9 mouse cellular contexts compared by ENCODE assay signal in genomic region chr5:123444069-123444468, GRCm38 (mm10). TPM values are rescaled to one million over a fixed set of nuclear protein-coding genes. Genes with fewer than 3 reads are reported as not detected.
DNase-seq lines count a peak whose midpoint lies in the region; ATAC-seq and TF ChIP-seq lines count a peak whose summit lies in the region.
"Had no signal": no experiment of that assay in that cellular context is flagged by ENCODE, and none has a peak within 500 bp of the region (broad histone marks: within the 10 kb centered on the region; RNA-seq: fewer than 3 reads in every experiment).

No protein-coding gene starts in this region.

- no peak for TF ChIP-seq POLR2A in ES-Bruce4 (IDR thresholded peaks at IDR 0.05; ENCODE audit: insufficient read depth, low read length)

- TF ChIP-seq CTCF in ES-Bruce4 (IDR thresholded peaks at IDR 0.05; ENCODE audit: low read depth, low read length) = peak; percentile 84
- peak; percentile 92 for TF ChIP-seq CTCF in kidney, postnatal 0 days (IDR thresholded peaks at IDR 0.05; ENCODE audit: low read depth)

- no peaks in the 10 kb centered on the region for H3K36me3 ChIP-seq in ES-Bruce4 (ENCODE audit: control insufficient read depth, insufficient read depth, low read length, poor library complexity, severe bottlenecking)
- H3K36me3 ChIP-seq in kidney, postnatal 0 days (ENCODE audit: insufficient read depth, low read length) = peaks cover 52% of the 10 kb centered on the region
- H3K36me3 ChIP-seq in liver, embryonic 13.5 days = peaks cover 29% of the 10 kb centered on the region

- peak; percentile 53 for DNase-seq in A20 (ENCODE audit: low read depth, low spot score)
- DNase-seq in c-Kit-positive CD71-positive TER-119-positive erythroid progenitor cells, embryonic 14.5 days (ENCODE audit: low spot score) = peak; percentile 55
- DNase-seq in frontal cortex, adult 2 months (ENCODE audit: extremely low spot score in 1 of 2, low spot score in 1 of 2) = peak; percentile 28 to 87
- peak; percentile 78 for DNase-seq in kidney, postnatal 0 days (ENCODE audit: low spot score)
- peak; percentile 35 for DNase-seq in liver, embryonic 13.5 days
- peak; percentile 72 for DNase-seq in right cerebral cortex, adult 18-20 months

- ATAC-seq in kidney, postnatal 0 days (replicated peaks; ENCODE audit: low FRiP score, low read depth) = no peak
- no peak for ATAC-seq in liver, embryonic 13.5 days (ENCODE audit: low read depth)
- ATAC-seq in activated CD4-positive, CD25-positive, alpha-beta regulatory T cell, adult 4 months = no peak

- H3K4me2 ChIP-seq in kidney, postnatal 0 days (ENCODE audit: low read length) = no peak overlapping the region
- no peak overlapping the region for H3K4me2 ChIP-seq in liver, embryonic 13.5 days
- H3K4me2 ChIP-seq: liver, embryonic 15.5 days had no signal

- H3K27me3 ChIP-seq in ES-Bruce4 (ENCODE audit: control insufficient read depth, insufficient read depth, low read length, poor library complexity, severe bottlenecking) = no peaks in the 10 kb centered on the region
- H3K27me3 ChIP-seq in kidney, postnatal 0 days (ENCODE audit: insufficient read depth, low read length) = no peaks in the 10 kb centered on the region
- H3K27me3 ChIP-seq in liver, embryonic 13.5 days = no peaks in the 10 kb centered on the region
- H3K27me3 ChIP-seq: liver, embryonic 15.5 days had no signal

- no peaks in the 10 kb centered on the region for H3K9me3 ChIP-seq in ES-Bruce4 (replicated peaks; ENCODE audit: control insufficient read depth, insufficient read depth, low read length, poor library complexity, severe bottlenecking)
- H3K9me3 ChIP-seq in kidney, postnatal 0 days (replicated peaks; ENCODE audit: low read length) = no peaks in the 10 kb centered on the region
- no peaks in the 10 kb centered on the region for H3K9me3 ChIP-seq in liver, embryonic 13.5 days (replicated peaks)
- H3K9me3 ChIP-seq: liver, embryonic 15.5 days had no signal

- H3K27ac ChIP-seq in ES-Bruce4 (ENCODE audit: insufficient read depth, low read length) = no peak overlapping the region
- no peak overlapping the region for H3K27ac ChIP-seq in kidney, postnatal 0 days
- H3K27ac ChIP-seq in liver, embryonic 13.5 days = no peak overlapping the region
- H3K27ac ChIP-seq: liver, embryonic 15.5 days had no signal

- no peak overlapping the region for H3K4me3 ChIP-seq in ES-Bruce4 (ENCODE audit: low read depth, low read length)
- H3K4me3 ChIP-seq in kidney, postnatal 0 days (replicated peaks; ENCODE audit: low read depth, low read length) = no peak overlapping the region
- H3K4me3 ChIP-seq in liver, embryonic 13.5 days (replicated peaks) = no peak overlapping the region
- H3K4me3 ChIP-seq: liver, embryonic 15.5 days had no signal

- H3K4me1 ChIP-seq in ES-Bruce4 (ENCODE audit: control insufficient read depth, insufficient read depth, low read length) = no peaks in the 10 kb centered on the region
- H3K4me1 ChIP-seq in kidney, postnatal 0 days (replicated peaks; ENCODE audit: insufficient read depth, low read length) = no peaks in the 10 kb centered on the region
- no peaks in the 10 kb centered on the region for H3K4me1 ChIP-seq in liver, embryonic 13.5 days (replicated peaks)
- H3K4me1 ChIP-seq: liver, embryonic 15.5 days had no signal

- no peak overlapping the region for H3K9ac ChIP-seq in ES-Bruce4 (ENCODE audit: low read depth, poor library complexity, severe bottlenecking)
- H3K9ac ChIP-seq in kidney, postnatal 0 days (ENCODE audit: low read depth, low read length) = no peak overlapping the region
- H3K9ac ChIP-seq in liver, embryonic 13.5 days = no peak overlapping the region
- H3K9ac ChIP-seq: liver, embryonic 15.5 days had no signal

- 46% methylated on average over 4 of the region's 4 CpGs for WGBS in kidney, postnatal 0 days
- WGBS in liver, embryonic 13.5 days (ENCODE audit: insufficient replicate concordance) = 48% methylated on average over 4 of the region's 4 CpGs

- no peak for TF ChIP-seq EP300 in ES-Bruce4 (IDR thresholded peaks at IDR 0.05; ENCODE audit: insufficient read depth, low read depth, low read length)

RNA-seq across cellular contexts. Expression of gene Lrrc43, which starts 45.0 kb away (rescaled TPM):
- polyA plus RNA-seq in ES-Bruce4 (2011; ENCODE audit: insufficient read depth, insufficient read length, low read depth, missing spikeins) = 0.32 TPM in 1 of 2 replicates, not detected in the other
- polyA plus RNA-seq in frontal cortex, adult 2 months (2012; rRNA removed) = 0.65 and 0.90 TPM in 2 replicates
- polyA plus RNA-seq in kidney, postnatal 0 days (2015; fragmentation: Nextera tagmentation; extraction: Ambion mirVana) = not detected in 2 replicates
- not detected in 2 replicates for polyA plus RNA-seq in liver, embryonic 13.5 days (2015; fragmentation: Nextera tagmentation; extraction: Ambion mirVana)
- polyA plus RNA-seq in activated CD4-positive, CD25-positive, alpha-beta regulatory T cell, adult 4 months (2017; shearing (Covaris generic)) = not detected
- polyA plus RNA-seq: liver, embryonic 15.5 days had no signal

RNA-seq across cellular contexts. Expression of gene Il31, which starts 45.2 kb away (rescaled TPM):
- polyA plus RNA-seq in ES-Bruce4 (2011; ENCODE audit: insufficient read depth, insufficient read length, low read depth, missing spikeins) = not detected in 2 replicates
- not detected in 2 replicates for polyA plus RNA-seq in frontal cortex, adult 2 months (2012; rRNA removed)
- polyA plus RNA-seq in kidney, postnatal 0 days (2015; fragmentation: Nextera tagmentation; extraction: Ambion mirVana) = not detected in 2 replicates
- not detected in 2 replicates for polyA plus RNA-seq in liver, embryonic 13.5 days (2015; fragmentation: Nextera tagmentation; extraction: Ambion mirVana)
- not detected for polyA plus RNA-seq in activated CD4-positive, CD25-positive, alpha-beta regulatory T cell, adult 4 months (2017; shearing (Covaris generic))

RNA-seq across cellular contexts. Expression of gene Mlxip, which starts 49.5 kb away (rescaled TPM):
- polyA plus RNA-seq in ES-Bruce4 (2011; ENCODE audit: insufficient read depth, insufficient read length, low read depth, missing spikeins) = 22.5 and 23.0 TPM in 2 replicates
- polyA plus RNA-seq in frontal cortex, adult 2 months (2012; rRNA removed) = 18.5 and 19.4 TPM in 2 replicates
- 13.8 and 14.9 TPM in 2 replicates for polyA plus RNA-seq in kidney, postnatal 0 days (2015; fragmentation: Nextera tagmentation; extraction: Ambion mirVana)
- polyA plus RNA-seq in liver, embryonic 13.5 days (2015; fragmentation: Nextera tagmentation; extraction: Ambion mirVana) = 3.2 and 3.6 TPM in 2 replicates
- polyA plus RNA-seq in activated CD4-positive, CD25-positive, alpha-beta regulatory T cell, adult 4 months (2017; shearing (Covaris generic)) = 10 to 100 TPM; 14.7 to 17.5 TPM
